Mouse (Mus musculus) testis, postnatal 10 days (tissue): ENCODE data around the gene Cntnap3.

ENCODE experiments used
- DNase-seq: peaks from one replicate; pipeline ENCODE4 v3.0.0; 2021; ENCODE audit warnings: low spot score

The Cntnap3 gene

GRCm38 (mm10) chr13:64903585-64904208, at the start of gene Cntnap3:
Gene Cntnap3, minus strand, starts transcription at chr13:64903955.
- DNase-seq = peak; percentile 58

DNA sequence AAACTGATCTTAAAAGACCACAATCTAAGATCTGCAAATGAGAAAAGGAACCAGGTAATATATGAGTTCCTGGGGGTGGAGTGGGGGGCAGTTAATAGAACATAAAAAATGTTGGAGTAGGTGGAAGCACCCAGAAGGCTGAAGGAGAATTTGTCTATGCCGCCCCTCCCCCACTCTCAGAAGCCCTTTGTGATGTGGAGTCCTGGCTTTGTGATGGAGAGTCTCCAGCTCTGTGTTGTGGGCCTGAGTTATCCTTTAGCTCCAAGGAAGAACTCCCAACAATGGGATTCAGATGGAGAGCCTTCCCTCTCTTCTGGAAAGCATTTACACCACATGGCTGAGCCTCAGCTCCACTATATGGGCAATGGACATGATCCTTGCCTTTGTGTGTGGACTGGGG, 13.4 kb upstream of the Cntnap3 start, which contains the start of gene Spata31:
Gene Spata31, plus strand, starts transcription at position 216 of the 400 bp plus-strand sequence.
- no peak for DNase-seq

GRCm38 (mm10) chr13:64903132-64903531, 623 bp downstream of the Cntnap3 start:
- DNase-seq = no peak

DNA sequence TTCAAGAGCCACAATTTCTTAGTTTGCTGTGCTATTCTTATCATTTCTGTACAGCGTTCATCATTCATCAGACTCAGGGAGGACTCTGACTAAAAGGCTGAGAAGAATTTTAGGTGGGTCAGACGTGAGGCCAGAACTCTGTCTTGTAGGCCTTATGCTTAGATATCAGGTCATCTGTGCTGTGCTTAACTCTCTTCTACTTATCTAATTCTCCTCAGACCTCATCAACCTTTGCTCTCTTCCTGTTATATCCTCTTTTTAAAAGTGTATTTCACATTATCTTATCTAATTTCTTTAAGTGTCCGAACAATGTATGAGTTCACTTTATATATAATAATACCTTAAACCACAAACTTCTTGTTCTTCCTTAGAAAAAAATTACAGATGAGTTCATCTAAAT, 38.4 kb downstream of the Cntnap3 start:
- DNase-seq = no peak

DNA sequence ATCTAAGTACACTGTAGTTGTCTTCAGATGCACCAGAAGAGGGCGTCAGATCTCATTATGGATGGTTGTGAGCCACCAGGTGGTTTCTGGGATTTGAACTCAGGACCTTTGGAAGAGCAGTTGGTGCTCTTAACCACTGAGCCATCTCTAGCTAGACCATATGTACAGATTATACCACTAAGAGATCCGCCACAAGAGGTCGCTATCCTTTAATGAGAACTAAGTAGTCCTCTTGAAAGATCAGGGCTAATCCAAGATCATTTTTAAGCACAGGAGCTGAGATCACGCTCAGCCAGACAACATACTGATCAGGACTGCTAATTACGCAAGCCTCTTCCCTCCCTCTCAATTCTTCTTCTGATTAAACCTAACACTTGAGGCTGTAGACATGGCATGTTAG, 78.9 kb downstream of the Cntnap3 start:
- peak; percentile 41 for DNase-seq

DNA sequence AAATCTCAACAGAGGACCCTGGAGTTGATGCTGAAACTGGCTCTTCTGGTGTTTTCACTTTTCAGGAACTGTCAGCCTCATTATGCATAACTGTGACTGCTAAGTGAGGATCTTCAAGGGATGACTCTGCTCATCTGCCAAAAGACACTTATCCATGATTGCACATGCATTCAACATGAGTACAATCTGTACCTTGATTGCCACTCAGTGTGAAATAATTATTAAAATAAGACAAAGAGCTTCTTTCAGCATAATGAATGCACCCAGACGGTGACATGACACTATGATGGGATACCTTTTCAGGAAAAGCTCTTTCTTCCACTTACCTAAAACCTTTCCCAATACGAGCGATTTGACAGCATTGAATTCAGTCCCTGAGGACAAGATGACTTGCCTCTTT, 158.4 kb downstream of the Cntnap3 start:
- no peak for DNase-seq

- no peak for DNase-seq
Measured at GRCm38 (mm10) chr13:64732244-64732643, 171.5 kb downstream of the Cntnap3 start.

DNA sequence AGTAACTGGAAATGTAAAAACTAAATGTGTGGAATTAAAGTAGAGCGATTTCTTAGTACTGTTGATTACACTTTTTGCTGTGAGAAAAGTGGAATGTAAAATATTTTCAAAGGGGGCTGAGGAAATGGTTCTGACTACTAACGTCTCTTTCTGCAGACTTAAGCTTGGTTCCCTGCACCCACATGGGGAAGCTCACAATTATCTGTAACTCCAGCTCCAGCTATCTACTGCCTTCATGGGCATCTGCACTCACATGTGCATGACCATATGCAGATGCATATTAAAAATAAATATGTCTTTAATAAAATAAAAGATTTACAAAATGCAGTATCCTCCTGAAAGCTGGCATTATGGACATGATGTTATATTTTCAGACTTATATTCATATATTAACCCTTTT, 187.0 kb downstream of the Cntnap3 start:
- DNase-seq = no peak

DNA sequence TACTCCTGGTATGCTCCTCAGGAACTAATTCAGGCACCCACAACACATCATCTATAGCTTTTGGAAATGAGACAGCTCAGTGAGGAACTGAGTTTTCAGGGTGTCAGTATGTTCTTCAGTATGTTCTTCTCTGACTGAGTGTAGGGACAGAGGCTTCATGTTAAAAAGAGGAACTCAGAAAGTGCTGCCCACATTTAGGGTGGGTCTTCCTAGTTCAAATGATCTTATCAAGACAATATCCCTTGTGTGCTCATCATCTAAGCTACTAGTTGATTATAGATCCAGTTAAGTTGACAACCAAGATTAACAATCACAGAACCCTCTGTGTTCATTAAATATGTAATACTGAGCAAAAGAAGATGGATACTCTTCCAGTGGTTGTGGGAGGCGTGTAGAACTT, 211.3 kb downstream of the Cntnap3 start:
- no peak for DNase-seq
